Mouse (Mus musculus): ENCODE data around the gene Lepr.

DNA sequence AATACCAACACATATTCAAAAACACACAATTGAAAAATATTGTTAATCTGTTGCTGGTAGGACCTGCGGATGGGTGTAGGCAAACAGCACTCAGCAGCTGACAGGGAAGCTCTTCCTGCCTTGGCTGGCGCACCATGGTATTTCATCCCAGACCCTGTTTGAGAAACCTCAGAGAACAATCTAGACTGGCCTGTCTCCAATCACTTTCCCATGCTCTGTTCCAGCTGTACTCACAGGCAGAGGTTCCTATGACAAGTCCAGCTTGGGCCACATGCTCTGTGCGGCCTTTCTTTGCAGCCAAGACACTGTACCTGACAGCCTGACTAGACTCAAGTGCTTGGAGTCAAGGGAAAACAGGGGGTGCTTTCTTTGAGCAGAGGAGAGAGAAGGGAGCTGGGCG, 6.1 kb upstream of the Lepr start:
- TF ChIP-seq CTCF (IDR thresholded peaks at IDR 0.05; ENCODE audit: low read depth) (no peak), EP300 (optimal IDR thresholded peaks at IDR 0.05) (no peak)
